Mouse (Mus musculus) thymus, adult 2 months (tissue): Measurements from ENCODE around the gene Ttll9.

Source experiments
- CTCF ChIP-seq: fragments of 200-500 bp; IDR thresholded peaks from 2 replicates; pipeline ENCODE4 v1.5.1; 2012; ENCODE audit warnings: mild to moderate bottlenecking, control low read depth, low read length, moderate library complexity, borderline replicate concordance; ENCODE audit not compliant: control insufficient read depth, poor library complexity, insufficient read depth; ENCODE audit errors: extremely low read depth
- POLR2A ChIP-seq: fragments of 200-500 bp; IDR thresholded peaks from 2 replicates; pipeline ENCODE4 v1.6.1; 2012; ENCODE audit warnings: mild to moderate bottlenecking, low read length, control low read depth, moderate library complexity; ENCODE audit not compliant: control insufficient read depth, poor library complexity, insufficient read depth; ENCODE audit errors: extremely low read depth

GRCm38 (mm10) chr2:153021163-153021562, 58.9 kb downstream of the Ttll9 start:
- no peak for TF ChIP-seq CTCF
- no peak for TF ChIP-seq POLR2A
